Mouse (Mus musculus): ENCODE measurements at regions not wholly inside any gene's neighbourhood (a gene's known extent, or its start where the extent isn't known, plus 50 kb on each side); places are given as distances from the start of the nearest gene placed in this dataset.
A peak's percentile ranks its signal among the peaks of the same experiment; 100 is the strongest.

- no peak overlapping the region for H3K27ac ChIP-seq
- ATAC-seq (ENCODE audit: low FRiP score) = no peak
Measured at GRCm38 (mm10) chr16:47754671-47755070, 528.9 kb upstream of the Dppa4 start.

GRCm38 (mm10) chr16:47758296-47758695 is 525.2 kb upstream of the Dppa4 start:
- H3K9me3 ChIP-seq (ENCODE audit: control insufficient read depth, low read length) = no peaks in the 10 kb centered on the region
- H3K9ac ChIP-seq = no peak overlapping the region
- no peak overlapping the region for H3K4me3 ChIP-seq (replicated peaks; ENCODE audit: low read length)
- 72% methylated on average over 1 of the region's 1 CpGs for WGBS
- no peaks in the 10 kb centered on the region for H3K36me3 ChIP-seq (replicated peaks; ENCODE audit: control insufficient read depth, insufficient read depth)
- H3K27me3 ChIP-seq (ENCODE audit: control insufficient read depth, insufficient read depth, low read length) = no peaks in the 10 kb centered on the region
- ATAC-seq (ENCODE audit: low FRiP score) (no peak), DNase-seq (ENCODE audit: low spot score) (no peak)
- no peak overlapping the region for H3K4me2 ChIP-seq (replicated peaks)
- H3K27ac ChIP-seq = no peak overlapping the region
- H3K4me1 ChIP-seq (replicated peaks; ENCODE audit: control insufficient read depth, insufficient read depth, low read length) = no peaks in the 10 kb centered on the region

More at GRCm38 (mm10) chr16:47754671-47755070, 528.9 kb upstream of the Dppa4 start:
- 70% methylated on average over 2 of the region's 2 CpGs for WGBS
- H3K9me3 ChIP-seq (ENCODE audit: control insufficient read depth, low read length) = no peaks in the 10 kb centered on the region
- no peaks in the 10 kb centered on the region for H3K36me3 ChIP-seq (replicated peaks; ENCODE audit: control insufficient read depth, insufficient read depth)
- H3K9ac ChIP-seq = no peak overlapping the region
- no peaks in the 10 kb centered on the region for H3K27me3 ChIP-seq (ENCODE audit: control insufficient read depth, insufficient read depth, low read length)
- no peak overlapping the region for H3K4me3 ChIP-seq (replicated peaks; ENCODE audit: low read length)
- DNase-seq (ENCODE audit: low spot score) = no peak
- H3K4me2 ChIP-seq (replicated peaks) = no peak overlapping the region
- H3K4me1 ChIP-seq (replicated peaks; ENCODE audit: control insufficient read depth, insufficient read depth, low read length) = no peaks in the 10 kb centered on the region

- ATAC-seq (ENCODE audit: low FRiP score) (no peak), DNase-seq (ENCODE audit: low spot score) (peak; percentile 22)
- WGBS = 56% methylated on average over 3 of the region's 3 CpGs
- Histone ChIP-seq H3K4me3 (replicated peaks; ENCODE audit: low read length) (no peak overlapping the region), H3K4me2 (replicated peaks) (no peak overlapping the region), H3K27ac (no peak overlapping the region), H3K9me3 (ENCODE audit: control insufficient read depth, low read length) (no peaks in the 10 kb centered on the region), H3K27me3 (ENCODE audit: control insufficient read depth, insufficient read depth, low read length) (no peaks in the 10 kb centered on the region), H3K4me1 (replicated peaks; ENCODE audit: control insufficient read depth, insufficient read depth, low read length) (no peaks in the 10 kb centered on the region), H3K9ac (no peak overlapping the region), H3K36me3 (replicated peaks; ENCODE audit: control insufficient read depth, insufficient read depth) (no peaks in the 10 kb centered on the region)
Measured at GRCm38 (mm10) chr16:47765742-47766141, 517.8 kb upstream of the Dppa4 start.

DNA sequence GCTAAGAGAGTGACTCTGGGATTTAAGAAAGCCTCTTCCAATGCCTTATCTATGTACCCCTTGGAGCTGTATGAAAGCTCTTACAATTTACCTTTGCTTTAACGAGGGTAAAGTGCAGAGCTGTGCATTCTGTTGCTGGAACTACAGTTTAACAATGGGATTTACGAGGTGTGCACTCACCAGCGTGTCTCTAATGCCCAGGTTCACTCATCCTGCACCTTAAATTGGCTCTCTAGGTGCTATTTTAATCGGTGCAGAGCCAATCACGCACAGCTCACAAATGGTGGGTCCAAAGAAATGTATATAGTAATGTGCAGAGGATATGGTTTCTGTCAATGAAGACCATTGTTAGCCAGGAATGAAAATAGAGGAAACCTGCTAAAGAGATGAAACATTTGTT is 495.0 kb upstream of the Dppa4 start:
- no peak overlapping the region for H3K27ac ChIP-seq
- no peaks in the 10 kb centered on the region for H3K4me1 ChIP-seq (replicated peaks; ENCODE audit: control insufficient read depth, insufficient read depth, low read length)
- no peaks in the 10 kb centered on the region for H3K9me3 ChIP-seq (ENCODE audit: control insufficient read depth, low read length)
- no peak overlapping the region for H3K4me2 ChIP-seq (replicated peaks)
- no peak overlapping the region for H3K9ac ChIP-seq
- no peaks in the 10 kb centered on the region for H3K27me3 ChIP-seq (ENCODE audit: control insufficient read depth, insufficient read depth, low read length)
- ATAC-seq (ENCODE audit: low FRiP score) = peak; percentile 51; the same call in 1 of the 2 replicates
- WGBS = 72% methylated on average over 5 of the region's 5 CpGs
- no peak for DNase-seq (ENCODE audit: low spot score)
- H3K36me3 ChIP-seq (replicated peaks; ENCODE audit: control insufficient read depth, insufficient read depth) = no peaks in the 10 kb centered on the region
- no peak overlapping the region for H3K4me3 ChIP-seq (replicated peaks; ENCODE audit: low read length)

DNA sequence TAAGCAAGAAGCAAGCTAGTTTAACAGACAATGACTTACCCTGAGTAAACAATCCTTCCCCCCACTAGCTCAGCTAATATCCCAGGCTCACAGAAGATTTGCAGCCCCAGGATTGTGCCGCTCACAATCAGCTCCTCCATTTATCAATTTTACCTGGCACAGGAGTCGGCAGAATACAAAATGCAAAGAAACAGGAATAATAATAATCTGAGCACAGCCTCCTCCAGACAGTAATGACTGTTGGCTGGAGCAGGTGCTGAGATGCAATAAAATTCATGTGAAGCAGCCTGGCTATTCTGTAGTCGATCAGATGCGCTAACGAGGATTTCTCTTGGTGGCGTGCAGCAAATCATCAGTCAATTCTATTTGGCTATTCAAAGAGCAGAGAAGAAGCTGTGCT is 492.9 kb upstream of the Dppa4 start:
- Histone ChIP-seq H3K36me3 (replicated peaks; ENCODE audit: control insufficient read depth, insufficient read depth) (no peaks in the 10 kb centered on the region), H3K4me2 (replicated peaks) (no peak overlapping the region), H3K9me3 (ENCODE audit: control insufficient read depth, low read length) (no peaks in the 10 kb centered on the region), H3K4me3 (replicated peaks; ENCODE audit: low read length) (no peak overlapping the region), H3K9ac (no peak overlapping the region), H3K4me1 (replicated peaks; ENCODE audit: control insufficient read depth, insufficient read depth, low read length) (no peaks in the 10 kb centered on the region), H3K27me3 (ENCODE audit: control insufficient read depth, insufficient read depth, low read length) (no peaks in the 10 kb centered on the region), H3K27ac (no peak overlapping the region)
- DNase-seq (ENCODE audit: low spot score) (no peak), ATAC-seq (ENCODE audit: low FRiP score) (no peak)
- WGBS = 54% methylated on average over 6 of the region's 6 CpGs

DNA sequence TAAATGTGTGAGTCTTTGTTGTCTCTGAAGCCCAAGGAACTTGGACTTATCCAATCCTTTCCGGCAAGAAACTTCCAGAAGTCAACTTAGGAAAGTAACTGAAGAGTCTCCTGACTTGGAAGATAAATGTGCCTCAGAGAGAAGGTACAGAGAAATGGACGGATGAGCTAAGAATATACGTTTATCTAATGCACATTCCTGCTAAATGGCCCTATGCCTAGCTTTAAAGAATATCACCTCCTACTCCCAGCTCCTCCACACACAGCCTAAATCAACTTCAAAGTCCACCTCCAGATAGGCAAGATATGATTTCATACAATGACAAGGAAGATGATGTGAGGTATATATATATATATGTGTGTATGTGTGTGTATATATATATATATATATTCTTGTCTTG is 492.1 kb upstream of the Dppa4 start:
- no peak overlapping the region for H3K9ac ChIP-seq
- WGBS = 91% methylated on average over 3 of the region's 3 CpGs
- no peak overlapping the region for H3K27ac ChIP-seq
- ATAC-seq (ENCODE audit: low FRiP score) (no peak), DNase-seq (ENCODE audit: low spot score) (no peak)
- no peaks in the 10 kb centered on the region for H3K27me3 ChIP-seq (ENCODE audit: control insufficient read depth, insufficient read depth, low read length)
- H3K4me3 ChIP-seq (replicated peaks; ENCODE audit: low read length) = no peak overlapping the region
- H3K4me2 ChIP-seq (replicated peaks) = no peak overlapping the region
- H3K9me3 ChIP-seq (ENCODE audit: control insufficient read depth, low read length) = no peaks in the 10 kb centered on the region
- H3K36me3 ChIP-seq (replicated peaks; ENCODE audit: control insufficient read depth, insufficient read depth) = no peaks in the 10 kb centered on the region
- H3K4me1 ChIP-seq (replicated peaks; ENCODE audit: control insufficient read depth, insufficient read depth, low read length) = no peaks in the 10 kb centered on the region

DNA sequence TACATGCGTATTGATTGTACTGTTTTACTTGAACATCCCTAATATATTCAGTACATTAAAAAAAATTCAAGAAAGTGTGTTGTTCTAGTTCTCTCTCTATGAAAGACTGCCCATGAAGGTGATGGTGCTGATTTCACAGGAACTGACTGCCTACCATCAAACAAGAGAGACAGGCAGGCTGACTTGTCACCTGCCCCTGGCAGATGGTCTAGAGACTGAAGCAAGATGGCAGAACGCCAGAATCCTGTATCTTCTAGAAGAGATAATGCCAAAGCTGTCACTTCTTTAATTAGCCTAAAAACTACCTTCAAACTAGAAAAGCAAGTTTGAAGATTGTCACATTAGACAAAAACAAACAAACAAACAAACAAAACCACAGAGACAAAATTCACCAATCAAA is 484.7 kb upstream of the Dppa4 start:
- ATAC-seq (ENCODE audit: low FRiP score) = no peak
- 84% methylated on average over 2 of the region's 2 CpGs for WGBS

GRCm38 (mm10) chr16:47843169-47843568 is 440.4 kb upstream of the Dppa4 start:
- 89% methylated on average over 3 of the region's 3 CpGs for WGBS
- ATAC-seq (ENCODE audit: low FRiP score) (no peak), DNase-seq (ENCODE audit: low spot score) (peak; percentile 16)
- Histone ChIP-seq H3K36me3 (replicated peaks; ENCODE audit: control insufficient read depth, insufficient read depth) (no peaks in the 10 kb centered on the region), H3K4me3 (replicated peaks; ENCODE audit: low read length) (no peak overlapping the region), H3K27me3 (ENCODE audit: control insufficient read depth, insufficient read depth, low read length) (no peaks in the 10 kb centered on the region), H3K4me1 (replicated peaks; ENCODE audit: control insufficient read depth, insufficient read depth, low read length) (no peaks in the 10 kb centered on the region), H3K27ac (no peak overlapping the region), H3K9me3 (ENCODE audit: control insufficient read depth, low read length) (no peaks in the 10 kb centered on the region), H3K9ac (no peak overlapping the region), H3K4me2 (replicated peaks) (no peak overlapping the region)

More for the DNA sequence above, 484.7 kb upstream of the Dppa4 start:
- Histone ChIP-seq H3K27me3 (ENCODE audit: control insufficient read depth, insufficient read depth, low read length) (no peaks in the 10 kb centered on the region), H3K9ac (no peak overlapping the region), H3K4me3 (replicated peaks; ENCODE audit: low read length) (no peak overlapping the region), H3K36me3 (replicated peaks; ENCODE audit: control insufficient read depth, insufficient read depth) (no peaks in the 10 kb centered on the region), H3K9me3 (ENCODE audit: control insufficient read depth, low read length) (no peaks in the 10 kb centered on the region), H3K4me1 (replicated peaks; ENCODE audit: control insufficient read depth, insufficient read depth, low read length) (no peaks in the 10 kb centered on the region), H3K27ac (no peak overlapping the region), H3K4me2 (replicated peaks) (no peak overlapping the region)
- DNase-seq (ENCODE audit: low spot score) = no peak

- Histone ChIP-seq H3K4me1 (replicated peaks; ENCODE audit: control insufficient read depth, insufficient read depth, low read length) (no peaks in the 10 kb centered on the region), H3K36me3 (replicated peaks; ENCODE audit: control insufficient read depth, insufficient read depth) (no peaks in the 10 kb centered on the region), H3K9me3 (ENCODE audit: control insufficient read depth, low read length) (no peaks in the 10 kb centered on the region), H3K27me3 (ENCODE audit: control insufficient read depth, insufficient read depth, low read length) (no peaks in the 10 kb centered on the region), H3K27ac (no peak overlapping the region), H3K4me3 (replicated peaks; ENCODE audit: low read length) (no peak overlapping the region), H3K9ac (no peak overlapping the region), H3K4me2 (replicated peaks) (no peak overlapping the region)
- ATAC-seq (ENCODE audit: low FRiP score) (no peak), DNase-seq (ENCODE audit: low spot score) (no peak)
- 86% methylated on average over 1 of the region's 1 CpGs for WGBS
Measured at GRCm38 (mm10) chr16:47851631-47852030, 431.9 kb upstream of the Dppa4 start.

- DNase-seq (ENCODE audit: low spot score) (no peak), ATAC-seq (ENCODE audit: low FRiP score) (no peak)
- Histone ChIP-seq H3K9me3 (ENCODE audit: control insufficient read depth, low read length) (no peaks in the 10 kb centered on the region), H3K4me1 (replicated peaks; ENCODE audit: control insufficient read depth, insufficient read depth, low read length) (no peaks in the 10 kb centered on the region), H3K27ac (no peak overlapping the region), H3K9ac (no peak overlapping the region), H3K4me2 (replicated peaks) (no peak overlapping the region), H3K4me3 (replicated peaks; ENCODE audit: low read length) (no peak overlapping the region), H3K36me3 (replicated peaks; ENCODE audit: control insufficient read depth, insufficient read depth) (no peaks in the 10 kb centered on the region), H3K27me3 (ENCODE audit: control insufficient read depth, insufficient read depth, low read length) (no peaks in the 10 kb centered on the region)
- WGBS = 78% methylated on average over 3 of the region's 3 CpGs
Measured at GRCm38 (mm10) chr16:47859840-47860239, 423.7 kb upstream of the Dppa4 start.

Measured in hindbrain, embryonic 14.5 days (tissue).